Mouse (Mus musculus) cortical plate, adult 2 months (tissue): ENCODE results near the gene Ranbp9.

ENCODE experiments used
- CTCF ChIP-seq: fragments of 200-500 bp; IDR thresholded peaks from 2 replicates; pipeline ENCODE4 v1.5.1; 2011; ENCODE audit warnings: mild to moderate bottlenecking, control low read depth, low read length; ENCODE audit not compliant: insufficient read depth; ENCODE audit errors: extremely low read depth
- POLR2A ChIP-seq: fragments of 200-500 bp; IDR thresholded peaks from 2 replicates; pipeline ENCODE4 v1.6.1; 2011; ENCODE audit warnings: mild to moderate bottlenecking, low read length, control low read depth; ENCODE audit not compliant: insufficient read depth; ENCODE audit errors: extremely low read depth

- no peak for TF ChIP-seq POLR2A
- TF ChIP-seq CTCF: no peak
Observed at GRCm38 (mm10) chr13:43360534-43360933, 120.5 kb downstream of the Ranbp9 start.
